Mouse (Mus musculus): ENCODE measurements around the gene Tent5b. TPM values are rescaled to one million over a fixed set of nuclear protein-coding genes. Genes with fewer than 3 reads are reported as not detected.
"Not testable (repeated sequence)": the region's sequence is repeated elsewhere in the genome, so short reads cannot be mapped to it uniquely, and the experiment has no call there.

The Tent5b gene
- total RNA-seq, 2 experiments from 2014 or later, result 2.1 to 2.2 TPM

- DNase-seq, result peak in 1 of 2 experiments; percentile 53
- intact Hi-C loops (cut with DNase I), result no loop called here
Measured at GRCm38 (mm10) chr4:133497461-133498159, 17.7 kb downstream of the Tent5b start.

- intact Hi-C loops (cut with DNase I), result no loop called here
- DNase-seq, result peak; percentile 57 to 61
Measured at GRCm38 (mm10) chr4:133498160-133498724, 18.3 kb downstream of the Tent5b start, which contains the start of gene Trnp1. Gene Trnp1 (minus strand): TSS chr4:133498550.

GRCm38 (mm10) chr4:133501514-133501913, 21.6 kb downstream of the Tent5b start:
- intact Hi-C loops (cut with DNase I), result no loop called here
- DNase-seq, result no peak

GRCm38 (mm10) chr4:133504300-133504699, 24.4 kb downstream of the Tent5b start:
- DNase-seq, result no peak
- intact Hi-C loops (cut with DNase I), result no loop called here

DNA sequence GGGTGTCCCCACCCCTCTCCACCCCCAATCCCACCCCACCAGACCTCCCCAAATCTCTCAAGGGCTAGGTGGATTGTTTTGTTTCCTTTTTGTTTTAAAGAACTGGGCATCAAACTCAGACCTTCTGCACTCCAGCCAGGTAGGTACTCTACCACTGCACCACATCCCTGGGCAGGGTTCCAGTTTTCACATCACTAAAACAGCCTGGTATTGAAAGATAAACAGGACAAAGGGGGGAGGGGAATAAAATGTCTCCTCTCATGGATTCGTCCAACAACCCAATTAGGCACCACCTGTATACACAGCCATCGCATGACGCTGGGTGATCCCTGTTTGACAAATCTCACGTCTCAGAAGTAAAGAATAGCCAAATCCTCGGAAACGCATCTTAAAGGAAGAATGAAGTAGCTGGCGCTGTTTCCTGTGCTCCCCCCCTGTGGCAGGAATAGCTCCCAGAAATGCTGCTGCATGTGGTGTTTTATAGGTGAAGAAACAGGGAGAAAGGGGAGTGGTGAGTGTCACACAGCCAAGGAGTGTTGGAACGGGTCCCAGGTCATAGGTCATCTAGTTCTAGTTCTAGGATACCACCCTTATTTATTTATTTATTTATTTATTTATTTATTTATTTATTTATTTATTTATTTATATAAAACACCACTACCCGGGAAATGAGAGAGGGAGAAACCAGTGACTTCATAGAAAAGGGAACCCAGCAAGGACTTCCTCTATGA, 25.0 kb downstream of the Tent5b start:
- DNase-seq, result no peak
- intact Hi-C loops (cut with DNase I), result loop anchor here (5.0 kb wide), 1 partner anchor 33 kb away; no protein-coding TSS in a partner anchor

GRCm38 (mm10) chr4:133506573-133506972, 26.6 kb downstream of the Tent5b start:
- intact Hi-C loops (cut with DNase I), result loop anchor here (5.0 kb wide), 1 partner anchor 34 kb away; no protein-coding TSS in a partner anchor
- DNase-seq, result no peak

DNA sequence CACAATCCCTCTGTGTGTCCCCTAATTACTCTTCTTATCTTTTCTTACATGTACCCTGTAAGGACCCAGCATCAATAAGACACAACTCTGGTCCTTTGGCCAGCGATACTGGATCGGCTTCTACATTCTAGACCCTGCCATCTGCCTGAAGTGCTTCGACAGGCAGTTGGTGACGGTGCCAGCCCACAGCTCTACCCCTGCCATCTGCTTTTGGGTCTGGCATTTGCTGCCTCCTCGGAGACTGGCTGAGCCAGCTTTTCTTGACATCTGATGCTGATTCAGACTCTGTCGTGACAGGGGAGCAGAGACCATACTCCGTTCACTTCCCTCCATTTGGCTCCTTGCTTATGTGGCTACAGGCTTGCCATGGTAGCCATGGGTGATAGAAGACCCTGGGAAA, 29.1 kb downstream of the Tent5b start:
- DNase-seq, result no peak
- intact Hi-C loops (cut with DNase I), result loop anchor here (5.0 kb wide), 1 partner anchor 37 kb away; no protein-coding TSS in a partner anchor

DNA sequence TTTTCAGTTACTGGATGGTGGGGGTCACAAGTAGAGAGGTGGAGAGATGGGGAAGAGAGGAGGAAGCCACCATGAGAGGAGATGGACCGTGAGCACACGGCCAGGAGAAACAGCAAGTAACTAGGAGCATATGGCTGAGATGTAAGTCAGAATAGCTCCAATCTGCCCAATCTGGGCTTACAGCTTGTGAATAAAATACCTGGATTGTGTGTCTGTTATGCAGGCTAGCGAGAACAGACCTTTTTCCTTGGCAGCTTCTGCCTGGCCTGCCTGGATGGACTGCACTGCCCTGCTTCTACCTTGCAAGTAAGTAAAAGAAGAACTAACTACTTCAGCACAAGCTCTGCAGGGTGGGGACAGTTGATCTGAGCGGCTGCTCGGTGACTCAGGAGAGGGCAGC, 31.1 kb downstream of the Tent5b start:
- intact Hi-C loops (cut with DNase I), result loop anchor here (5.0 kb wide), 1 partner anchor 89 kb away; no protein-coding TSS in a partner anchor
- DNase-seq, result no peak

DNA sequence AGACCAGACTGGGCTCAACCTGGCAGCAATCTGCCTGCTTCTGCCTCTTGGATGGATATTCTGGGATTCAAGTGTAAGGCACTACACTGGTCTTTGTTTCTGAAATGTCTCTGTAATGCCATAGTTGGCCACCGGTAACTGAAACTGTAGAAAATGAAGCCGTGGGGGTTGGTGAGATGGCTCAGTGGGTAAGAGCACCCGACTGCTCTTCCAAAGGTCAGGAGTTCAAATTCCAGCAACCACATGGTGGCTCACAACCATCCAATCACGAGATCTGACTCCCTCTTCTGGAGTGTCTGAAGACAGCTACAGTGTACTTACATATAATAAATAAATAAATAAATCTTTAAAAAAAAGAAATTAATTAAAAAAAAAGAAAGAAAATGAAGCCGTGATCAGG, 32.6 kb downstream of the Tent5b start:
- intact Hi-C loops (cut with DNase I), result loop anchor here (5.0 kb wide), 1 partner anchor 90 kb away; no protein-coding TSS in a partner anchor
- DNase-seq, result not testable (repeated sequence)

DNA sequence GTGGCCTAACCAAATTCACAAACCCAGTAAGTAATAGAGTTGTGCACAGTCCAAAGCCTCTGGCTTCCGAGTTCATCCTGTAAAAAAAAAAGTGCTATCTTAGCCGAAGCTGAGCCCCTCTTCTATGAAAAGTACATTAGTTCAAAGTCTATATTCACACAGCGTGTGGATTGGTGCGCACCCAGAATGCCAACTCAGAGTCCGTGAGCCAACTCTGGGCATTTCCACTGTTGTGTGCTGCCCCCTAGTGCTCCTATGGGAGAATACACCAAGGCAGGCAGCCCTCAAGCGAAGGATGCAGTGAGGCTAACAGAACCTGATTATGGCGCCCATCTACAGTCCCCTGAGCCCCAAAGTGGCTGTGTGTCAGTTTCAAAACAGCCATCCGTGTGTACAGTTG, 33.0 kb downstream of the Tent5b start:
- intact Hi-C loops (cut with DNase I), result loop anchor here (5.0 kb wide), 1 partner anchor 91 kb away; no protein-coding TSS in a partner anchor

DNA sequence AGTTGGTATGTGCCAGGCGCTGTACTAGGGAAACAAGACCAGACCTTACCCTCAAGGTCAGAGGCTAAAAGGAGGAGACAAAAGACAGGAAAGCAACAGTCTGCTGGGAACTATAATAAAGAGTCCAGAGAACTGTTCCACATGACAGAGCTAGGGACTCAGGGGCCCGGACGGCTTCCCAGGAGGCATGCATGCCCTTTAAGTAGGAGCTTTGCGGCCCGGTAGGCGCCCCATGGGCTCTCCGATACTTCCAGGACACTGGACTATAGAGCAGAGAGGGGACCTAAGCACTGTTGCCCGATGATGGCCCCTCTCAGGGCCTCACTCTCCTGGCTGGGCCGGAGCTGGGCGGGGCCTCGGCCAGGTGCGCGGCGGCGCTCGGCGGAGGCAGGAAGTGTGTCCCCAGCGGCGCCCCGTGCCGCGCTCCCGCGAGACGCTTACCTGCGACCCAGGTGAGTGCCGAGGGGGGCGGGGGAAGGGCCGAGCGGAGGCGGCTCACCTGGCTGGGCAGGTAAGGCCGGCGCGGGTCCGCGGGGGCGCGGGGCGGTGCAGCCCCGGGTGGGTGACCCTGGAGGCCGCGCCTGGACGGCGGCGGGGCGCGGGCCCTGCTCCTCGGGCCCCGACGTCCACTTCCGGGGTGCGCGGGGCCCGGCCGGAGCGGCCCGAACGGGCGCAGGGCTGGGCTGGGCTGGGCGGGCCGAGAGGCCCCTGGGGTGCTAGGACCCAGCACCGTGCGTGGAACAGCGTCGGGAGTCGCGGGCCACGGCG, 38.9 kb downstream of the Tent5b start, which contains the start of gene Kdf1:
Kdf1 (plus strand) TSS at position 363 of the 768 bp plus-strand sequence.
- intact Hi-C loops (cut with DNase I), result no loop called here
- no peak for DNase-seq

More for the DNA sequence above, 33.0 kb downstream of the Tent5b start:
- DNase-seq, result peak; percentile 69 to 74

DNA sequence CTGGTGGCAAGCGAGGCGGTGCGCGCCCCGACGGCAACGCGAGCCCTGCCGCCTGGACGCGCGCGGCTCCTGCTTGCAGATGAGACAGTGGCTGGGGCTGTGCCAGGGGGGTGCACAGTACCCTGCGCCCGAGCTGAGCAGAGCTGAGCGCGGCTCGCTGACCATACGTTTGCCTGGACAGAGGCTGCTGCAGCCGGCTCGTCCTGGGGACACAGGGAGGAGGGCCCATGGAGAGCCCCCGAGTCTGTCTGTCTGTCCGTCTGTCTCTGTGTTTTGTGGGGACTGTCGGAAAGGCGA, 39.4 kb downstream of the Tent5b start:
- intact Hi-C loops (cut with DNase I), result no loop called here
- no peak for DNase-seq

DNA sequence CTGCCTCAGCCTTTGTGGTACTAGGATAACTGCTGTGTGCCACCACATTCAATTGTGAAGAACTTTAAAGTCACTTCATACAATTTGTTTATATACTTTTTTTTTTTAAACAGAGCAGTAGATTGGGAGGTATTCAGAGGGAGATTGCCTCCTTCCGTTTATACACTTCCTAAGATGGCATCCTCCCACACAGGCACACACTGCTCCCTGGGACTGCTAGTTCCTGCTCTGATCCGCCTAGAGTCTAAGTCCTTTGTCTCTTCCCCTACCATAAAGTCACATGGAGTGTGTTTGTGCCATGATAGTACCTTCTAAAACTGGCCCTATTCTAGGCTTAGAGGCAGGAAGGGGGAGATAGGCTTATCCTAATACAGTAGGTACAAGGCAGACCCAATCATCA, 41.6 kb downstream of the Tent5b start:
- intact Hi-C loops (cut with DNase I), result no loop called here
- no peak for DNase-seq

GRCm38 (mm10) chr4:133527788-133528187, 47.9 kb downstream of the Tent5b start:
- DNase-seq, result no peak
- intact Hi-C loops (cut with DNase I), result no loop called here

GRCm38 (mm10) chr4:133532777-133533176, 52.8 kb downstream of the Tent5b start:
- intact Hi-C loops (cut with DNase I), result no loop called here
- no peak for DNase-seq

DNA sequence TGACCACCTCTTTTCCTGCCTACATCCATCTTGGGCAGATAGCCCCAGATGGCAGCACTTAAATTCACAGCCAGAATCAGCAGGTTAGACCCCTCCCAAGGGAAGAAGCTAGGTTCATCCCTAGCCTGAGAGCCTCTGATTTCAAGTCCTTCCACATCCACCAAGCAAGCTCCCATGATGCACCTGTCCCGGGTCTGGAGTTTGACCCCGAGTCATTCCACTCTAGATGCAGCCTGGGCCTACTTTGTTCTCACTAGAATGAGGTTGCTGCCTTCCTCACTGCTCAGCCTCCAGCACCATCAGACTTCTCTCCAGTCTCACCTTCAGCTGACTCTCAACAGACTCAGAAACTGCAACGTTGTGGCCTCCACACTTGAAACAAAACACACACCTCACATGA, 56.1 kb downstream of the Tent5b start:
- intact Hi-C loops (cut with DNase I), result no loop called here
- no peak for DNase-seq

DNA sequence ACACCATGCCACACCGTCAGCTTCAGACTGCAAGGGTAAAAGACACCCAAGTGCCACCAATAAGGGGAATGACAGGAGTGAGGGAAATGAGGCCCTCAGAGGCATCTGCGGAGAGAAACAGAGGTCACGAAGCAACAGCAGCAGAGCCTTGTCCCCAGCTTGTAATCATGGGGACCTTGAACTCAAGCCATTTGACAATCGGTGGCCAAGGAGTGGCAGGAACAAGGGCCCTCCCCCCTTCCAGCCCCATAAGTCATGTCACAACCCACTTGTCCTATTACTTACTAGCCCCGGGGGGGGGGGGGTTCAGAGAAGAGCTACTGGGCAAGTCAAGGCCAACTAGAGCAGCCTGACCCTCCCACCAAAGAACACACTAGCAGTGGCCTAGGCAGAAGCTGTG, 56.7 kb downstream of the Tent5b start:
- intact Hi-C loops (cut with DNase I), result no loop called here
- no peak for DNase-seq

Data from heart, postnatal 36 days (tissue).